Mouse (Mus musculus): Measurements from ENCODE around the gene Plch2.
"Not testable (repeated sequence)": the region's sequence is repeated elsewhere in the genome, so short reads cannot be mapped to it uniquely, and the experiment has no call there.

Gene Plch2

DNA sequence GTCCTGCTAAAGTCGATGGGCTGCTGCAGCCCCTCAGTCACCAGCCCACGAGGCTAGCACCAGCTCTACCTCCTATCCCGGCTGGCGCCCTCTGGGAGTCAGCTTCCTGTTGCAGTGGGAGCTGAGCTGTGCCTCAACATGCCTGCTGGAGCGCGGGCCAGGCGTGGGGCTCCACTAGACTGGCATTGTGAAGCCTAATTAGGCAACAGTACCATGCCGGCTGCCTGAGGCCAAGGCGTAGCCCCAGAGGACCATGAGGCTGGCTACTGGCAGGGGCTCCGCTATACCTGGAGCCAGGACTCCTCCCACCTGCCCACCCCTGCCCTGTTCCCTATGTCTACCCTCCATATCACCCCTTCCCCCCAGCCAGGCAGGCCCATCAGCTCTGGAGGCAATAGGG is at the start of gene Plch2:
Gene Plch2, minus strand, starts transcription at position 61 of the 400 bp plus-strand sequence.
- DNase-seq (ENCODE audit: low read depth, low spot score): no peak

DNA sequence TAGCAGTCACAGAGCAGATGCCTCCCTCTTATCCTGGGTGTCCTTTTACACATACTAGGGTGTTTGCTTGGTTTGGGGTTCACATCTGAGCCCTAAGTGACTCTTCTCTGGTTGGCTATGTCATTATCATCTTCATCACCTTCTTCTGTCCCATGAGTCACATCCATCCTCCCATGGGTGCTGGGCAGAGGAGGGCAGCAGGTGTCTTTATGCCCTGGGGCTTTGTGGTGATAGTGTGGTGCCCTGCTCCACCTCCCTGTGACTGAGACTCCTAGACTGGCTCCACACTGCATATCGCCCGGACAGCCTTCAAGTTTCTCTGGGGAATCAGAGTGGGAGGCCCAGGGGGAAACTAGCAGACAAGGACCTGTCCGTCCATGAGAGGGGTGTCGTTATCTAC is 42.0 kb upstream of the Plch2 start:
- no peak for DNase-seq (ENCODE audit: low read depth, low spot score)

GRCm38 (mm10) chr4:155097452-155097851 is 40.9 kb upstream of the Plch2 start:
- no peak for DNase-seq (ENCODE audit: low read depth, low spot score)

DNA sequence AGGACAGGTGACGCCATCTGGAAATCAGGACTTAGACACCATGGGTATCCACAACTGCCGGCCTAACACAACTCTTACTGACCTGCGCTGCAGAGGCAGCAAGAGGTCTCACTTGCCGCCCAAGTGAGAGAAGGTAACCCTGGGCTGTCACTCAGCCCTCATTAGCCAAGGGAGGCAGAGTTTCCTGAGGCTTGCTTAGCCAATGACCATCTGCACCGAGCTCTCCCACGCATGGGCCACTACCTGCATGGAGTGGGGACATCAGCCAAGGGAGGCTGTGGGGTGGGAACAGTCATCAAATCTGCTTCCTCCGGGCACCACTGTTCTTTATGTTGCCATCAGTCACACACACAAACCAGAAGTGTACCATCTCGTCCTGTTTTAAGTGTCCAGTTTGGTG is 39.4 kb upstream of the Plch2 start:
- no peak for DNase-seq (ENCODE audit: low read depth, low spot score)

DNA sequence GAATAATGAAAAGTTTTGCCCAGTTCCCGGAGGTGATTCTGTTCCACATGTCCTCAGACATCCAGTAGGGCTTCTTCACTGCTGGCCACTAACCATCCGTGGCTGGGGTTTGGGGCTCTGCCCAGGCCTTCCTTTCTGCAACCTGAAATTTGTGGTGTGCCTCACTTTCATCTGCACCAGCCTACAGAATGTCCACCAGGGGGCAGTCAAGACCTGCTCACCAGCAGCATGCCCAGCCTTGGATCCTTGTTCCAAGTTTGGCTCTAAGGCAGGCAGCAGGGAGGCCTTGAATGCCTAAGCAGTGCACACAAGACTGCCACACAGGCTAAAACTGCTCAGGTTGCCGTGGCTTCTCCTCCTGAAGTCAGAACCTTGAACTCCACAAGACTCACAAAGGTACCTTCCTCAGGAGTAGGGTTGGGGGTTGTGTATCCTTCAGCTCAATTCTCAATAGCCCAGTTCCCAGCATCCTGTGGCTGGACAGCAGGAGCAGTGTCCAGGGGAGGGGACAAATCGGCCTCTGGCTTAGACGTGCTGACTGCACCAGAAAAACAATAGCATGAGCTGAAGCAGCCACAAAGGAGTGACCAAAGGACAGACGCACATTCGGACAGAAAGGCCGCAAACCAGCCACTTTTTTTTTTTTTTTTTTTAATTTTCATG is 38.8 kb upstream of the Plch2 start:
- peak; percentile 94 for DNase-seq (ENCODE audit: low read depth, low spot score)

DNA sequence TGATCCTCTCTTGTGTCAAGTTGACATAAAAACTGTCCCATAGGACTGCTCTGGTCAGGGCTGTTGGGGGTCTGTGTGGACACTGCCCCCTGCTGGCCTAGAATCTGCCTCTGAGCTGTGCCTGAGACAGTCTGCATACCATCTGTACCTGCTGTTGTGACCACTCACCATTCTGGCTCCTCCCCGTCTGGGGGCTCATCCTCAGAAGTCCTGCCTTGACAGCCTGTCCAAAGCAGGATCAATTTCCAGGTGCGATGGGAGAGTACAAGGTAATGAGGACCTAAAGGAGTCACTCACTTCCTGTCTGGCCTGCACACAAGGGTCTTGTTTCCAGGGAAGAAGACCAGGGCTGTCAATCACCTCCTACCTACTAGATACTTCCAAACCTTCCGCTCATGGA is 38.0 kb upstream of the Plch2 start:
- peak; percentile 74 for DNase-seq (ENCODE audit: low read depth, low spot score)

DNA sequence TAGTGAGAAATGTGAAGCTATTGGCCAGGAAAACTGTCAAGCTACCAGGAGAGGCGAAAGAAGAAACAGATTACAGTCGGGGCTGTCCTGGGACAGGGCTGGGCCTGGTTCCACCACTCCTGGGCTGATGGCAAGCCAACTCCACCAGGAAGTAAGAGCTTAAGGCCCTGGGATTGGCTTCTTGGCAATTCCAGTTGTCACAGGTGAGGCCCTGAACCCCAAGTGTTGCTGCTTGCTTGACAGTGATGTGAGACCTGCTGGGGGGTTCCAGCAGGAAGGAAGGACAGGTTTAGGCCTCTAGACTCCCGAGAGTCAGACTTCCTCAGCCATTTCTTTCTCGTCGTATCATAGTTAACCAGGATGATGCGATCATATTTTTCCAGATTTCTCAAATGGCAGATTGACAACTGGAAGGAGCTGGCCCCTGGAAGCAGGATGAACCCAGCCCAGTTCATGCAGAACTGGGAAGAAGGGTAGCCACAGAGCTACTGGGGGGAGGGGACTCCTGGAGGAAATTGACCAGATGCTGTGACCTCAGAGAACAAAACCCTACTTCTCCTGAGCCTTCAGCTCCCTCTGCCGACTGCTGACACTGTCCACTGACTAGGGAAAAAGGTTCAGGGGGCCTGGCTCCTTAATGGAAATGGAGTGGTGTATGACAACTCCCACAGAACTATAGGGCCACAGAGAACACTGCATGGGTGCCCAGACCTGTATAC is 37.0 kb upstream of the Plch2 start:
- DNase-seq (ENCODE audit: low read depth, low spot score): no peak

- no peak for DNase-seq (ENCODE audit: low read depth, low spot score)
These were observed 36.3 kb upstream of the Plch2 start for GRCm38 (mm10) chr4:155092718-155093430.

DNA sequence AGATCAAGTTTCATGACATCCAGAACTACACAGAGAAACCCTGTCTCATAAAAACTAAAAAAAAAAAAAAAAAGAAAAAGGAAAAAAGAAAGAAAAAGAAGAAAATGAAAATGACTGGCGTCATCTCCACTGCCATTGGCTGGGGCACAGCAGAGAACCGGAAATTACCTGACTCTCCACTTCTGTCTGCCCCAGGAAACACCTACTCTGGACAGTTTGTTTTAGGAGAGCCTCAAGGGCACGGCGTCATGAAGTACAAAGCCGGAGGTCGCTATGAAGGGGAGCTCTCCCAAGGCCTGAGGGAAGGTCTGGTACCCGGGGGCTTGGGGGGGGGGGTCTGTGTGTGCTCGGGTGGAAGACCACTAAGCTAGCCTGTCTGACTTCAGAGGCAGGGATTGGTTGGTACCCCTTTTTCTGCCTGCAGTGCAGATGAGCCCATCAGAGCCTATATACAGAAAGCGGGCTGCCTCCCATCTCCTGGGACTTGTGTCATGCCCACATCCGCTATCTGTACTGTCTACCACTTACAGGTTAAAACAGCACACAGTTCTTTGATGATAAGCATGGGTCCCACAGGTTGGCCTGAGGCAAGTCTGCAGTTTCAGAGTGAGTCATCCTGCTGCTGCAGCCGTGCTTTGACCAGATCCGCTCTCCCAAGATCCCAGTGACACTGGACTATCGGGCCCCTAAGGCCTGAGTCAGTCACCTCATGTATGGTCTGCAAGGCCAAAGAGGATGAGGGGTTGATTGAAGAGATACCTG is 34.3 kb upstream of the Plch2 start:
- no peak for DNase-seq (ENCODE audit: low read depth, low spot score)

GRCm38 (mm10) chr4:155090147-155090546 is 33.6 kb upstream of the Plch2 start:
- DNase-seq (ENCODE audit: low read depth, low spot score): no peak

DNA sequence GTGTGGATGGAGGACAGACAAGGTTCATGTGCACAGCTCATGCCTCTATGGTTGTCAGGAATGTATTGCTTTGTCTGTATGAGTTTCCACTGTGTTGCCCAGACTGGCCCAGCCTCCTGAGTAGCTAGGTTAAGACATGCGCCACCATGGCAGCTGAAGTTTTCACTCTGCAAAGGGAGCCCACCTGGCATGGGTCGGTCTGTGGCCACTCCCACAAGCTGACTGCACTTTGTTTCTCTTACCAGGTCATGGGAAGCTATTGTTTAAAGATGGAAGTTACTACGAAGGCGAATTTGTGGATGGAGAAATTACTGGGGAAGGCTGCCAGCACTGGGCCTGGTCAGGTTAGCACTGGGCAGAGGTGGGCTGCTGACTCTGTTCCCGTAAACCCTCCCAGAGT is 32.7 kb upstream of the Plch2 start:
- DNase-seq (ENCODE audit: low read depth, low spot score): no peak

GRCm38 (mm10) chr4:155086108-155087024 is 29.8 kb upstream of the Plch2 start, which contains the start of the genes Rer1 and Morn1:
TSS of gene Rer1 (minus strand) at chr4:155086382.
TSS of gene Morn1 (plus strand) at chr4:155086577.
- DNase-seq (ENCODE audit: low read depth, low spot score): peak; percentile 100

- DNase-seq (ENCODE audit: low read depth, low spot score): no peak
These were observed 28.9 kb upstream of the Plch2 start for GRCm38 (mm10) chr4:155085206-155086107.

DNA sequence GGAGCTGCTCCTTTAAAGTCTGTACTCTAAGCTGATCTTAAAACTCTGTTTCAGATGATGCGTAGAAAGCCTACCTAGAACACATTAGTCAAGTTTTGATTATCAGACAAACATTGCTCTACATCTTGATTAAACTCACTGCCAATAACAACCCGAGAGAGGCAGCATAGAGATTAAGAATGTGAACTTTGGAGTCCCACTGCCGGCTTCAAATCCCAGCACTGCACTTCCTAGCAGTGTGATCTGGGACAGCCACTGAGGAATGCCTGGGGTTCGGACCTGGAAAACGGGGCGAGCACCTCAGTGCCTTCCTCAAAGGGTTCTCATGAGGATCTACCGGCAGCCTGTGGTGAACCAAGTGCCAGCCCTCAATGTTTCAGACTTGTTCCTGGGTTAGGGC is 27.8 kb upstream of the Plch2 start:
- DNase-seq (ENCODE audit: low read depth, low spot score): no peak

DNA sequence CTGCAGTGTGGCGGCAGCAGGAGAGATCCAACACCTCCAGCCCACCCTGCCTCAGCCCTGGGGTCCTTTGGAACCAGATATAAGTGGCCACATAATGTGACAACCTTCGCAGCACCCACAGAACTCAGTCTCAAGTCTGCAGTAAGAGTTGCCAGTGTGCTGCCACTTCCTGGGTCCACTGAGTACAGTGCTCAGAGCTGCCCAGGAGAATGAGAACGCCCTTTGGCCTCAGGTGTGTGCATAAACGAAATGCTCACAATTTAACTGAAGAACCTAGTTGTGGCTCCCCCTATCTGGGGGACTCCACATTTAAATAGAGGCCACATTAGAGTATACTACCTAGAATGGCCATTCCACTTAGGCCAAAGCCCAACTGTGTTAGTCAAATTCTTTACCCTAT is 27.0 kb upstream of the Plch2 start:
- DNase-seq (ENCODE audit: low read depth, low spot score): no peak

GRCm38 (mm10) chr4:155079666-155080065 is 23.1 kb upstream of the Plch2 start:
- DNase-seq (ENCODE audit: low read depth, low spot score): no peak

GRCm38 (mm10) chr4:155078808-155079207 is 22.2 kb upstream of the Plch2 start:
- DNase-seq (ENCODE audit: low read depth, low spot score): not testable (repeated sequence)

DNA sequence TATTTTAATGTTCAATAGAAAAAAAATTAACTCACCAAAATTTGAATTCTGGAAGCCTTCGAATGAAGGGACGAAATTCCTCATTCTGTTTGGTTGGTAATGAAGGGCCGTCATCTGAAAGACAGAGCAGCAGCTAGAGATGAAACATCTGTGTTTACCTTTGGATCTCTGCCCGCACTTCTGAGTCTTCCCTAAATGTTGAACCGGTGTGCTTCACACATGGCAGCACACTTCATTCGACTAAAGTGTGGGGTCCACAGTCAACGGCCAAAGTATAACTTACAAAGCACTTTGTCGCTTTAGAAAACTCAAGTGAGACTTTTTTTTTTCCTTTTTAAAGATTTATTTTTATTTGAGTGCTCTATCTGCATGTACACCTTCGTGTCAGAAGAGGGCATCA is 20.1 kb upstream of the Plch2 start:
- DNase-seq (ENCODE audit: low read depth, low spot score): no peak

GRCm38 (mm10) chr4:155075813-155076212 is 19.2 kb upstream of the Plch2 start:
- DNase-seq (ENCODE audit: low read depth, low spot score): no peak

- DNase-seq (ENCODE audit: low read depth, low spot score): no peak
These were observed 18.6 kb upstream of the Plch2 start for GRCm38 (mm10) chr4:155075137-155075536.

Data from mesoderm, embryonic 11.5 days (tissue).